Mouse (Mus musculus) splenic B cell, adult 2 months (primary cell): Measurements from ENCODE around the gene Rbm3.

Experiments
- DNase-seq: peaks from one replicate; pipeline ENCODE4 v3.0.0-alpha.2; 2011; ENCODE audit warnings: low read depth, low spot score
- H3K27me3 ChIP-seq: 2 replicates; pipeline ENCODE4 v1.6.1; 2012; ENCODE audit warnings: mild to moderate bottlenecking, low read length, moderate library complexity, mixed read lengths; ENCODE audit not compliant: control insufficient read depth, poor library complexity, insufficient read depth, severe bottlenecking
- H3K36me3 ChIP-seq: 2 replicates; pipeline ENCODE4 v1.6.1; 2012; ENCODE audit warnings: mild to moderate bottlenecking, low read length, moderate library complexity, mixed read lengths; ENCODE audit not compliant: control insufficient read depth, poor library complexity, insufficient read depth, severe bottlenecking

Gene Rbm3

DNA sequence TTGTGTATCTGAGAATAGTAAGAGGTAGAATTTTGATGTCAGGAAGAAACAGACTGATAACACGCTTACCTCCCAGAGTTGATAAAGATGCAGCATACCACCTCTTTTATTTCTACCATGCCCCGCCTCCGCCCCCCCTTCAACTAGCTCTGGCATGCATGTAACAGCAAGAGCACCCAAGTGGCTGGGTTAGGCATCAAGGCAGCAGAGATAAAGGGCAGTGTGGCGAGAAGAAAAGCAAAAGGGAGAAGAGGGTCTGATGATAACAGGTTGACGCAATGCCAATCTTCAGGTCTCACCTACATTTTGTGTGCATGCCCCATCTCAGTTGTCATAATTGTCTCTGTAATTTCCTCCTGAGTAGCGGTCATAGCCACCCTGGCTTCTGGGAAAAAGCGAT lies 2.7 kb downstream of the Rbm3 start:
- DNase-seq: no peak
- Histone ChIP-seq H3K27me3 (no peaks in the 10 kb centered on the region), H3K36me3 (peaks cover 12% of the 10 kb centered on the region; the same call in 1 of the 2 replicates)

DNA sequence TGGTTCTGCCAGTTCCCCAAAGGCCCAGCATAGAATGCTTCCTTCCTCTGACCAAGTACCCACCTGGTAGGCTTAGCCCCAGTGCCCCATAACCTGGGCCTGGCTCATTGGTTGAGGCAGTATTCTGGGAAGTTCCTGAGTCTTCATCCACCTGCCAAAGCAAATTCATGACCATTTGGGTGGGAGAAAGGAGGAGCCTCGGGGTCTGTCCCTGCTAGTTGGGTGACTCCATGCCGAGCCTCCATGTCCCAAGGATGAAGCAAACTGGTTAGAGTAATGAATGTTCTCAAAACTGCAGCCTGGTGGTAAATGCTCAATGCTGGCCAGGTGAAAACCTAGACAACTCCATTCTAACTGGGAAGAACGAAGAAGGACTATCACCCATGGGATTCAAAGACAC lies 4.6 kb downstream of the Rbm3 start:
- no peaks in the 10 kb centered on the region for H3K27me3 ChIP-seq
- no peak for DNase-seq
- peaks cover 12% of the 10 kb centered on the region; the same call in 1 of the 2 replicates for H3K36me3 ChIP-seq

DNA sequence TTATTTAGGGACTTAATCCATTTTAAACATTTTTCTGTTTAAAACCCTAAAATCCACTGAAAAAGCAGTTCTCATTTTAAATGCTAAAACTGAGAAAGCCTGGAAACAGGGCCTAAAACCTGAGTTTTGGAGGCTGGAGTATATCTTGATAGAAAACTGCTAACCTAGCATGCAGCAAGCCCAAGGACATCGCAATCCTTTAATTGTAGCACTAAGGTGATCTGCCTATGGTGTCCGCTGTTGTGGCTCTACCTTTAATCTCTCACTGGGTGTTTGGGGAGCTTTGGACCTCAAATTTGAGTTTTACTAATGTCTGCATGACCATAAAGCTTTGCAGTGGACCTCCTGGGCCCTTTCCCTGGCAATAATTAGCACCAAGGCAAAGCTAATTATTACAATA lies 5.2 kb downstream of the Rbm3 start:
- Histone ChIP-seq H3K36me3 (peaks cover 12% of the 10 kb centered on the region; the same call in 1 of the 2 replicates), H3K27me3 (no peaks in the 10 kb centered on the region)
- DNase-seq: no peak

GRCm38 (mm10) chrX:8139480-8139879 lies 6.2 kb downstream of the Rbm3 start:
- Histone ChIP-seq H3K36me3 (peaks cover 12% of the 10 kb centered on the region; the same call in 1 of the 2 replicates), H3K27me3 (no peaks in the 10 kb centered on the region)
- no peak for DNase-seq

- Histone ChIP-seq H3K36me3 (no peaks in the 10 kb centered on the region; the same call in 1 of the 2 replicates), H3K27me3 (no peaks in the 10 kb centered on the region)
- peak; percentile 72 for DNase-seq
These were observed 9.8 kb downstream of the Rbm3 start for GRCm38 (mm10) chrX:8135886-8136285.

- peak; percentile 95 for DNase-seq
- no peaks in the 10 kb centered on the region for H3K36me3 ChIP-seq
- H3K27me3 ChIP-seq: no peaks in the 10 kb centered on the region
These were observed 13.4 kb downstream of the Rbm3 start, which contains the start of gene Wdr13 for GRCm38 (mm10) chrX:8132017-8132976. Gene Wdr13 (minus strand): TSS chrX:8132892.

- DNase-seq: no peak
- Histone ChIP-seq H3K27me3 (no peaks in the 10 kb centered on the region), H3K36me3 (no peaks in the 10 kb centered on the region)
These were observed 14.3 kb downstream of the Rbm3 start for GRCm38 (mm10) chrX:8131393-8131792.

DNA sequence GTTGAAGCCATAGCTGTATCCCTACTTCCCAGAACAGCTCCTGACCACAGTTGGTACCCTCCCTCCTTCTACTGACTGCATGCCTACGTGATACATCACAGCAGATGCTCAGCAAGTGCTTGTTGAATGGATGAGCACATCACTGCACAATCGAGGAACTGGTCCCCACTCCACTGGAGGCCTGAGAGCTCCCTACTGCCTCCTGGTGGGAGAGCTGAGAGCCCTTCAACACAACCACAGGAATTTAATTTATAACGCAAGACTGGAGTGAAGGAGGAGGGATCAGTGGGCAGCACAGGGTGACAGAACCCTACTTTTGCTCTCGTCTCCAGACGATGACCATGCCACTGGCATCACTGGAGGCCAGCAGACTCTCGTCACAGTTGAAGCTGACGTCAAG lies 20.4 kb downstream of the Rbm3 start:
- H3K36me3 ChIP-seq: no peaks in the 10 kb centered on the region
- peak; percentile 39 for DNase-seq
- no peaks in the 10 kb centered on the region for H3K27me3 ChIP-seq

DNA sequence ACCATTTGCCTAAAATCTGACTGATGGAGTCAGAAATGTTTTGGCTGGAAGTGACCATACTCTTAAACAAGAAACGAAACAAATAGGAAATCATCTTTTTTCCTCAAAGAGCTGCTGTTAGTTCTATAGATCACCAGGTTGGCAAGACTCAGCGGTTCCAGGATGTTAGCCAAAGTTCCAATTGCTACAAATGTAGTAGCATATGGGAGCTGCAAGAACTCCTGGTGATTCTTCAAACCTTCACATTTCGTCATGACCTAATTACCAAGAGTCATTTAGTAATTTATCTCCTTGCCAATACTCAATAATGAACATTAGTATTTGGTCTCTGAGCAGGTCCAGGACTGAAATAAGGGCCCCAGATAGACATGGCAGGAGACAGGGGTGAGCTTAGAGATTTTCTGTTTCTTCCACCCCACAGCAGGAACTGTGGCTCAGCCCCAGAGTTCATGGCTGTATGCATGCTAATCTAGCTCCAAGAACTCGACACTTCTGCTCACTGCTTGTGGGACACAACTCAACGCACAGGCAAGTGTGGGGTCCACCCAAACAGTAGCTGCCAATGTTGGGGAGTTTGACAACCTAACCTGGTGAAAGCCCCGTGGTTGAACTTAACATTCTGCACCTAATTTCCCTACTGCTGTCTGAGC lies 21.7 kb downstream of the Rbm3 start:
- no peaks in the 10 kb centered on the region for H3K27me3 ChIP-seq
- DNase-seq: no peak
- no peaks in the 10 kb centered on the region for H3K36me3 ChIP-seq

DNA sequence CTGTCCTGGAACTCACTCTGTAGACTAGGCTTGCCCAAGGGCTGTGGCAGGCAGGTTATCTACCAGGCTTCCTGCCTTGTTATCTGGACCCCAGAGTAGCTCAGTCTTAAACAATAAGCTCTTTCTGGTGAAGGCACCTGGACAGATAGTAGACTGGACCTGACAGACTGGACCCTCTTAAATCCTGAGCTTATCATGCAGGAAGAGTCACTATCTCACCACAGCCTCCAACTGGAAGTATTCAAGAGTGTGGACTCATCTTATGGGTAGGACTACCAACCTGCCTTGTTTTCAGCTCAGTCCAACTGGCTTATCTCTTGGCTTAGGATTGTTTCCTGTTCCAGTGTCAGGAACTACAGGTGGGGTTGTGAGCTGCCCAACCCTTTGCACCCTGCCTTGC lies 28.4 kb downstream of the Rbm3 start:
- no peaks in the 10 kb centered on the region for H3K36me3 ChIP-seq
- no peak for DNase-seq
- H3K27me3 ChIP-seq: no peaks in the 10 kb centered on the region

GRCm38 (mm10) chrX:8115275-8115674 lies 30.4 kb downstream of the Rbm3 start:
- peak; percentile 44 for DNase-seq
- Histone ChIP-seq H3K27me3 (no peaks in the 10 kb centered on the region), H3K36me3 (no peaks in the 10 kb centered on the region)

GRCm38 (mm10) chrX:8105019-8105418 lies 40.7 kb downstream of the Rbm3 start:
- DNase-seq: no peak
- Histone ChIP-seq H3K36me3 (no peaks in the 10 kb centered on the region), H3K27me3 (no peaks in the 10 kb centered on the region)

DNA sequence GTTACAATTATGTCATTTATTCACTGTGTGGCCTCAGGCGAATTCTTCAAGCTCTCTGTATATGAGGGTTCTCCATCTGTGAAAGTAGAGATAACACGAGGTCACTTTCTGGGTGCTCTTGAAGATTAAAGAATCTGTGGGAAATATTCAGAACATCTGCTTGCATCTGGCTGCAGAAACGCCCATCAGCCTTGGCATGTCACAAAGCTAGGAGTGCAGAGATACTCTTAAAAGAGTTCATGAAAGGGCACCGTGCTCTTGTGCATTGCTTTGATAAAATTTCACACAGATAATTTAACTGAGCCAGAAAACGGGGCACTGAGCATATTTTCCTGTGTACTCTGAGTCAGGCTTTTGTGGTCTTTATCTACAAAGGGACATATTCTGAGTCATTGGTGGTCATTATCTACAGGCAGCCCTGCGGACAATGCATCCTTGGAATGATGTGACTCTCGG lies 43.4 kb downstream of the Rbm3 start:
- H3K36me3 ChIP-seq: no peaks in the 10 kb centered on the region
- no peaks in the 10 kb centered on the region for H3K27me3 ChIP-seq
- no peak for DNase-seq

DNA sequence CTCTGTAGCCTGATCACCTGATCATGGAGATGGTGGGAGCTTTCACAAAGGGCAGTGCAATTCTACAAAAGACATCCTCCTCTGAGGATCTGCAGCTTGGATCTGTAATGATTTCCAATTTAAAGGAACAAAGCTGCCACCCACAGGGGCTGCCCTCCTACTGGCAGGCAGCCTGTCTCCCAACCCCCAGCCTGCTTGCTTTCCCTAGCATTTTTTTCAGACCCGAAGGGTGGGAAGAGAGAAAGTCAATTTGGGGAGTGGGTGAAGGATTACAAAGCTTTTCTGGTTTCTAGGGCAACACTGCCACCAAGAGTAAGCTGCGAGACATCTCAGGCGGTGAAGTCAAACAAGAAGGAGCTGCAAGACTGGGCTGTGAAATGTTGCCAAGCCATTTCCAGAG lies 44.7 kb downstream of the Rbm3 start:
- no peaks in the 10 kb centered on the region for H3K36me3 ChIP-seq
- H3K27me3 ChIP-seq: no peaks in the 10 kb centered on the region
- no peak for DNase-seq

GRCm38 (mm10) chrX:8099435-8099834 lies 46.2 kb downstream of the Rbm3 start:
- Histone ChIP-seq H3K36me3 (no peaks in the 10 kb centered on the region), H3K27me3 (no peaks in the 10 kb centered on the region)
- no peak for DNase-seq
